Mouse (Mus musculus): ENCODE data around the gene Sod1. TPM values are rescaled to one million over a fixed set of nuclear protein-coding genes. Genes with fewer than 3 reads are reported as not detected.

Gene Sod1
- total and polyA plus RNA-seq, 3 experiments = 532 to 1,226 (median 634) TPM

Other genes starting within 250 kb of the Sod1 start
- gene Tiam1, start 77.0 kb upstream of the Sod1 start, total RNA-seq (2012; rRNA removed) = 0.04 TPM in 1 of 2 replicates, not detected in the other
- gene Tiam1, start 77.0 kb upstream of the Sod1 start, total RNA-seq (2014; rRNA removed) = 0.03 and 0.05 TPM in 2 replicates
- 0.25 and 0.40 TPM in 2 replicates for gene Tiam1, start 77.0 kb upstream of the Sod1 start, polyA plus RNA-seq (2012; ENCODE audit: insufficient read length, low read depth)
- 17.5 and 19.2 TPM in 2 replicates for gene Scaf4, start 63.7 kb downstream of the Sod1 start, total RNA-seq (2012; rRNA removed)
- gene Scaf4, start 63.7 kb downstream of the Sod1 start, total RNA-seq (2014; rRNA removed) = 5.6 and 6.0 TPM in 2 replicates
- gene Scaf4, start 63.7 kb downstream of the Sod1 start, polyA plus RNA-seq (2012; ENCODE audit: insufficient read length, low read depth) = 57.2 and 60.4 TPM in 2 replicates
- gene Hunk, start 165.3 kb downstream of the Sod1 start, total RNA-seq (2012; rRNA removed) = not detected in 2 replicates
- not detected in 2 replicates for gene Hunk, start 165.3 kb downstream of the Sod1 start, total RNA-seq (2014; rRNA removed)
- not detected in 2 replicates for gene Hunk, start 165.3 kb downstream of the Sod1 start, polyA plus RNA-seq (2012; ENCODE audit: insufficient read length, low read depth)